Mouse (Mus musculus) limb, embryonic 15.5 days (tissue): ENCODE measurements around the gene Slc35f4. TPM values are rescaled to one million over a fixed set of nuclear protein-coding genes. Genes with fewer than 3 reads are reported as not detected.

Experiments
- ATAC-seq: fragments of 200-750 bp; cut with Nextera tagmentation; 2 replicates; pipeline ENCODE4 v1.8.0; 2017; ENCODE audit warnings: low read depth, moderate TSS enrichment; ENCODE audit not compliant: insufficient number of reproducible peaks, low FRiP score, low TSS enrichment
- H3K27ac ChIP-seq: fragments of 300-500 bp; sonication (generic); 2 replicates; pipeline ENCODE4 v1.5.1; 2015; ENCODE audit warnings: moderate library complexity, mild to moderate bottlenecking, inconsistent platforms
- H3K27me3 ChIP-seq: fragments of 300-500 bp; sonication (generic); 2 replicates; pipeline ENCODE4 v1.6.1; 2015; ENCODE audit warnings: inconsistent platforms
- H3K36me3 ChIP-seq: fragments of 300-500 bp; sonication (generic); 2 replicates; pipeline ENCODE4 v1.6.1; 2015; ENCODE audit warnings: inconsistent platforms
- H3K4me1 ChIP-seq: fragments of 300-500 bp; sonication (generic); 2 replicates; pipeline ENCODE4 v1.6.1; 2015; ENCODE audit warnings: inconsistent platforms
- H3K4me2 ChIP-seq: fragments of 300-500 bp; sonication (generic); 2 replicates; pipeline ENCODE4 v1.6.1; 2015; ENCODE audit warnings: mild to moderate bottlenecking, inconsistent platforms
- H3K4me3 ChIP-seq: fragments of 300-500 bp; sonication (generic); 2 replicates; pipeline ENCODE4 v1.5.1; 2015; ENCODE audit warnings: mild to moderate bottlenecking, inconsistent platforms
- H3K9ac ChIP-seq: fragments of 300-500 bp; sonication (generic); 2 replicates; pipeline ENCODE4 v1.6.1; 2015; ENCODE audit warnings: inconsistent platforms
- H3K9me3 ChIP-seq: fragments of 300-500 bp; sonication (generic); 2 replicates; pipeline ENCODE4 v1.6.1; 2016; ENCODE audit warnings: inconsistent platforms
- WGBS: fragments of 180-500 bp; shearing (Covaris S2); methylation state at CpG from one replicate; pipeline ENCODE4 v1.1.7; 2015; 5-methylcytosine and 5-hydroxymethylcytosine counted together
- polyA plus RNA-seq: library from polyadenylated mRNA; unstranded; fragments of >200 nt; fragmentation: Nextera tagmentation; extraction: Ambion mirVana; gene quantifications from 2 replicates; pipeline ENCODE4 v1.2.1, GENCODE M21; 2015

Slc35f4 gene
- polyA plus RNA-seq: not detected in 2 replicates

DNA sequence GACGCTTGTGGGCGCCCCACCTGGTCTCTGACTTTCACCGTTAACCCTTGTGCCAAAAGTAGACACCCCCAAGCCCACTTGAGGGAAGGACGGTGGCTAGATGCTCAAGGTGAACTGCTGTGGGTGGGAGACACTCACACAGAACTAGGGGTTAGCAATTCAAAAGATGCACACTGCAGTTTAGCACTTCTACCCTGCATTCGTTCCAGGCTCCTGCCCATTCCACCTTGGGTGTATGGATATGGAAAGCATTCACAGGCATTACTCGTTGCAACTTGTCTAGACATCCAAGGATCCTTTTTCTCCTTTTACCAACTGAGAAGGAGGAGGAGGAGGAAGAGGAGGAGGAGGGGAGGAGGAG lies at the start of gene Slc35f4:
Gene Slc35f4 (minus strand): TSS at position 116 of the 361 bp plus-strand sequence.
- Histone ChIP-seq H3K9me3 (no peaks in the 10 kb centered on the region), H3K4me2 (peak within 1 kb of the TSS; percentile 46), H3K4me3 (peak within 1 kb of the TSS; percentile 21), H3K27me3 (peaks cover 14% of the 10 kb centered on the region), H3K9ac (no peak within 1 kb of the TSS), H3K27ac (no peak within 1 kb of the TSS), H3K36me3 (no peaks in the 10 kb centered on the region), H3K4me1 (peaks cover 9% of the 10 kb centered on the region)
- ATAC-seq: no peak
- WGBS: 15% methylated on average over 6 of the region's 6 CpGs

GRCm38 (mm10) chr14:49568369-49568768 lies 42.5 kb upstream of the Slc35f4 start:
- H3K4me3 ChIP-seq: no peak overlapping the region
- H3K9me3 ChIP-seq: no peaks in the 10 kb centered on the region
- no peaks in the 10 kb centered on the region for H3K4me1 ChIP-seq
- no peak for ATAC-seq
- H3K27ac ChIP-seq: no peak overlapping the region
- no peaks in the 10 kb centered on the region for H3K36me3 ChIP-seq
- no peaks in the 10 kb centered on the region for H3K27me3 ChIP-seq
- H3K4me2 ChIP-seq: no peak overlapping the region
- no peak overlapping the region for H3K9ac ChIP-seq

- no peak for ATAC-seq
- Histone ChIP-seq H3K9ac (no peak overlapping the region), H3K27ac (no peak overlapping the region), H3K4me3 (no peak overlapping the region), H3K4me2 (no peak overlapping the region), H3K9me3 (no peaks in the 10 kb centered on the region), H3K27me3 (no peaks in the 10 kb centered on the region), H3K4me1 (no peaks in the 10 kb centered on the region), H3K36me3 (no peaks in the 10 kb centered on the region)
- 65% methylated on average over 2 of the region's 2 CpGs for WGBS
These were observed 34.9 kb upstream of the Slc35f4 start for GRCm38 (mm10) chr14:49560706-49561105.

DNA sequence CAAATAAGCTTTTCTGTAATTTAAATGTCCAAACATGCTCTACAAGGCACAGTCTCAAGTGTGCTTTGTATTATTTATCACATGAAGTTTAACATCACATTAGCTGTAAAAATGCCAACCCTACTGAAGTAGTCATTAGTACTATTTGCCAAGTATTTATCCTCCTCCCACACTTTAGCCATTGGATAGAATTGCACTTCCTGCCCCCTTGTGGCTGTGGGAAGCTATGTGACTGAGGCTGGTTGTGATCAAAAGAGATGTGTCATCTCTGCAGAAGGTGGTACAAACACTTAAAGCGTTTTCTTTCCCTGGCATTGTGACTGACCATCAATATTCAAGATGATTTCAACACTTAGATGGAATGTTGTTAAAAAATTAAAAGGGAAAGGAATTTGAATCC lies 14.3 kb upstream of the Slc35f4 start:
- H3K4me1 ChIP-seq: no peaks in the 10 kb centered on the region
- H3K4me2 ChIP-seq: no peak overlapping the region
- H3K4me3 ChIP-seq: no peak overlapping the region
- no peaks in the 10 kb centered on the region for H3K9me3 ChIP-seq
- H3K9ac ChIP-seq: no peak overlapping the region
- no peak overlapping the region for H3K27ac ChIP-seq
- no peaks in the 10 kb centered on the region for H3K36me3 ChIP-seq
- H3K27me3 ChIP-seq: no peaks in the 10 kb centered on the region
- 26% methylated on average over 1 of the region's 1 CpGs for WGBS
- no peak for ATAC-seq

DNA sequence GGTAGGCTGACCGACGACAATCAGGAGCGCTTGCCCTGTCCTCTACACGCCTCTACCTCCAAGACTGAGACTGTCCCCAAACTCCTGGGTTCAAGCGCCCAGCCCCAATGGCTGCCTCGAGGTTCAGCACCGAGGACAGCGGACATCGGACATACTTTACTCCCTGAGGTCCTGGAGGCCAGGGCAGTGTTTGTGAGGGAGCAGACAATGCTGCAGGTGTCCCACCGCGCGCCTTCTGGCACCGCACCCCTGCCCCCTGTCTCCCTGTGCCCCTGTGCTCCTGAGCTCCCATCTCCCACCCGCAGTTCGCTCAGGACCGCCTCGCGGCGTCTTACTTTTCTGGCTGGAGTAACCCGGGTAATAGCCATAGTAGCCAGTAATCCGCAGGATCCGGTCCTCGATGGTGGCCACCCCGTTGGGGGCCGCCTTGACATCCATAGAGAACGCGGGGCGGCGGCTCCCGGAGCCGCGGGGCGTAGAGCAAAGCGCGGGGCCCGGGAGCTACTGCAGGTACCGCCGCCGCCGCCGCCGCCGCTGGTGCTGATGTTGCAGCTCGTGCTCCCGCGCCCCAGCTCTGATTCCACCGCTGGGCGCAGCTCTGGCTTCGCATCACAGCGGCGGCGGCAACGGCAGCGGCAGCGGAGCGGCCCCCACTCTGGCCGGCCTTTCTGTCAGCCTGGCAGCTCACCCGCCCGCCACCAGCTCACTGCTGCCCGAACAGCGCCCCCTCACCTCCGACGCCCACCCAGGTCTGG lies 493 bp downstream of the Slc35f4 start:
- peak overlapping the region; percentile 21 for H3K4me3 ChIP-seq
- peak overlapping the region; percentile 46 for H3K4me2 ChIP-seq
- H3K27ac ChIP-seq: no peak overlapping the region
- H3K9me3 ChIP-seq: no peaks in the 10 kb centered on the region
- under 1% methylated on average over 61 of the region's 63 CpGs for WGBS
- peak; percentile 79; the same call in 1 of the 2 replicates for ATAC-seq
- H3K36me3 ChIP-seq: no peaks in the 10 kb centered on the region
- H3K9ac ChIP-seq: no peak overlapping the region
- peaks cover 9% of the 10 kb centered on the region for H3K4me1 ChIP-seq
- peaks cover 14% of the 10 kb centered on the region for H3K27me3 ChIP-seq

DNA sequence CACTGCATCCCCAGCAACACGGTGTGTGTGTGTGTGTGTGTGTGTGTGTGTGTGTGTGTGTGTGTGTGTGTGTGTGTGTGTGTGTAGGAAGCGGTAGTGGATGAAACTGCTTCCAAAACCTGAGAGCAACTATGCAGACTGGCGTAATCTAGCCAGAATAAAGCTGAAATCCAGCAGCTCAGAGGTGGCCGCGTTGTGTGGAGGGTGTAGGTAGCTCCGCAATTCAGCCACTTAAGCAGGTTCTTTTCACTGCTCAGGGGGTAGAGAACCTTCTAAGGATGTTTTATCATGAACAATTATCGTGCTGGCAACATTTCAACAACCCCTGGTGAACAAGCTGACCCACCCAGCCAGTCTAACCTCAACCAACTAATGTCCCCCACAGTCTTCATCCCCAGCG lies 1.2 kb downstream of the Slc35f4 start:
- Histone ChIP-seq H3K4me1 (peaks cover 9% of the 10 kb centered on the region), H3K9ac (no peak overlapping the region), H3K27me3 (peaks cover 14% of the 10 kb centered on the region), H3K27ac (no peak overlapping the region), H3K4me3 (no peak overlapping the region), H3K36me3 (no peaks in the 10 kb centered on the region), H3K4me2 (no peak overlapping the region), H3K9me3 (no peaks in the 10 kb centered on the region)
- 70% methylated on average over 8 of the region's 8 CpGs for WGBS
- 0 out of 2 replicates have a peak, but pooled peaks have one; percentile 30 for ATAC-seq

- Histone ChIP-seq H3K4me2 (no peak overlapping the region), H3K27ac (no peak overlapping the region), H3K27me3 (no peaks in the 10 kb centered on the region), H3K4me3 (no peak overlapping the region), H3K4me1 (no peaks in the 10 kb centered on the region), H3K9ac (no peak overlapping the region), H3K9me3 (no peaks in the 10 kb centered on the region), H3K36me3 (no peaks in the 10 kb centered on the region)
- ATAC-seq: no peak
- 42% methylated on average over 2 of the region's 2 CpGs for WGBS
These were observed 10.7 kb downstream of the Slc35f4 start for GRCm38 (mm10) chr14:49515096-49515665.

GRCm38 (mm10) chr14:49514137-49514536 lies 11.7 kb downstream of the Slc35f4 start:
- H3K27me3 ChIP-seq: no peaks in the 10 kb centered on the region
- H3K4me3 ChIP-seq: no peak overlapping the region
- no peaks in the 10 kb centered on the region for H3K9me3 ChIP-seq
- H3K27ac ChIP-seq: no peak overlapping the region
- 53% methylated on average over 2 of the region's 2 CpGs for WGBS
- H3K36me3 ChIP-seq: no peaks in the 10 kb centered on the region
- H3K4me1 ChIP-seq: no peaks in the 10 kb centered on the region
- no peak for ATAC-seq
- H3K9ac ChIP-seq: no peak overlapping the region
- H3K4me2 ChIP-seq: no peak overlapping the region

GRCm38 (mm10) chr14:49495192-49495591 lies 30.7 kb downstream of the Slc35f4 start:
- no peaks in the 10 kb centered on the region for H3K4me1 ChIP-seq
- no peak overlapping the region for H3K4me2 ChIP-seq
- H3K36me3 ChIP-seq: no peaks in the 10 kb centered on the region
- H3K9me3 ChIP-seq: no peaks in the 10 kb centered on the region
- no peak overlapping the region for H3K9ac ChIP-seq
- no peaks in the 10 kb centered on the region for H3K27me3 ChIP-seq
- no peak overlapping the region for H3K27ac ChIP-seq
- H3K4me3 ChIP-seq: no peak overlapping the region
- whole genome bisulfite sequencing: 73% methylated on average over 1 of the region's 1 CpGs
- ATAC-seq: no peak

- H3K27me3 ChIP-seq: no peaks in the 10 kb centered on the region
- H3K9ac ChIP-seq: no peak overlapping the region
- 60% methylated on average over 1 of the region's 1 CpGs for WGBS
- no peaks in the 10 kb centered on the region for H3K4me1 ChIP-seq
- no peak for ATAC-seq
- no peaks in the 10 kb centered on the region for H3K36me3 ChIP-seq
- no peak overlapping the region for H3K4me3 ChIP-seq
- no peaks in the 10 kb centered on the region for H3K9me3 ChIP-seq
- H3K4me2 ChIP-seq: no peak overlapping the region
- no peak overlapping the region for H3K27ac ChIP-seq
These were observed 32.1 kb downstream of the Slc35f4 start for GRCm38 (mm10) chr14:49493793-49494192.

DNA sequence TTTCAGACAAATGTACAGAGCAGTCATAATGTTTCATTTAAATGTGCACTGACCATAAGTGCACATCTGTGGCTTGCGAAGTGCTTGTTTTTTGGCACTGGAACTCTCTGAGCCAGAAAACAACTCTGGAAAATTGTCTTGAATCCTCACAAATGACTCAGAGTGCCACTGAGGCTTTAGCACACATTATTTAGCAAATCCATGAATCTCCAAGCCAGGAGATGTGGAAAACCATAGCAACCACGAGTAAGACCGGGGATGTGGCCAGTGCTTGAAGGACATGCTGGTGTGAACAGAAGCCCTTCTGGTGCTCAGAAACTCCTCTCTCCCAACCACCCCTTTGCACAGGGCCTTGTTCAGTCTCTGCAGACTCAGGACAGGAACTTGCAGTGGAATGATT lies 33.3 kb downstream of the Slc35f4 start:
- H3K4me1 ChIP-seq: no peaks in the 10 kb centered on the region
- H3K36me3 ChIP-seq: no peaks in the 10 kb centered on the region
- 66% methylated on average over 3 of the region's 3 CpGs for WGBS
- H3K4me3 ChIP-seq: no peak overlapping the region
- H3K9me3 ChIP-seq: no peaks in the 10 kb centered on the region
- H3K27me3 ChIP-seq: no peaks in the 10 kb centered on the region
- ATAC-seq: no peak
- no peak overlapping the region for H3K4me2 ChIP-seq
- H3K9ac ChIP-seq: no peak overlapping the region
- no peak overlapping the region for H3K27ac ChIP-seq

DNA sequence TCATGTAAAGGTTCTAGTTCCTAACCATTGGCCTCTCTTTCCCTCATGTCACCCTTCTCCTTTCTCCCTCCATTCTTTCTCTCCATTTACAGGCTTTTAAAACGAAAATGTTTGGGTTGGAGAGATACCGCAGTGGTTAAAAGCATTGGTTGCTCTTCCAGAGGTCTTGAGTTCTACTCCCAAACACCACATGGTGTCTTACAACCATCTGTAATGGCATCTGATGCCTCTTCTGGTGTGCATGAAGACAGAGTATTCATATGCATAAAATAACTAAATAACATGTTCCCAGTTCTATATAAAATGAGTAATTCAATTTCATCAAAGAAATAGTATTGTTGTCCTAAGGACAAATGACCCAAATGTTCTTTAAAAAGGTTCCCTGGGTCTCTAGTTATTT lies 49.2 kb downstream of the Slc35f4 start:
- no peak for ATAC-seq
- WGBS: 79% methylated on average over 2 of the region's 2 CpGs

More for the DNA sequence above, 49.2 kb downstream of the Slc35f4 start:
- Histone ChIP-seq H3K36me3 (no peaks in the 10 kb centered on the region), H3K4me3 (no peak overlapping the region), H3K27ac (no peak overlapping the region), H3K4me1 (no peaks in the 10 kb centered on the region), H3K4me2 (no peak overlapping the region), H3K9ac (no peak overlapping the region), H3K27me3 (no peaks in the 10 kb centered on the region), H3K9me3 (no peaks in the 10 kb centered on the region)
